Mouse (Mus musculus): ENCODE data around the gene Bloc1s6. TPM values are rescaled to one million over a fixed set of nuclear protein-coding genes. Genes with fewer than 3 reads are reported as not detected.

Gene Bloc1s6
- polyA plus RNA-seq, 1 experiment from 2014 or later, result 59.5 TPM

- H3K4me3 ChIP-seq (ENCODE audit: low read depth, low read length), result no peak overlapping the region
- WGBS, result 87% methylated on average over 1 of the region's 1 CpGs
- H3K4me2 ChIP-seq (ENCODE audit: low read depth, severe bottlenecking), result no peak overlapping the region
- ATAC-seq (ENCODE audit: insufficient number of reproducible peaks, low FRiP score, low TSS enrichment, low read depth), result no peak
- no peak overlapping the region for H3K9ac ChIP-seq (ENCODE audit: low read length)
- H3K4me1 ChIP-seq (ENCODE audit: control insufficient read depth, insufficient read depth, low read length), result no peaks in the 10 kb centered on the region
- no peaks in the 10 kb centered on the region for H3K36me3 ChIP-seq (ENCODE audit: control insufficient read depth, insufficient read depth, low read length)
- no peaks in the 10 kb centered on the region for H3K9me3 ChIP-seq (ENCODE audit: control insufficient read depth, low read length)
- DNase-seq (ENCODE audit: low spot score), result no peak
- H3K27ac ChIP-seq (replicated peaks; ENCODE audit: low read depth, low read length), result no peak overlapping the region
- H3K27me3 ChIP-seq (ENCODE audit: control insufficient read depth, insufficient read depth, low read length), result no peaks in the 10 kb centered on the region
These were observed 34.6 kb downstream of the Bloc1s6 start for GRCm38 (mm10) chr2:122772899-122773298.

- DNase-seq (ENCODE audit: low spot score), result no peak
These were observed 37.2 kb downstream of the Bloc1s6 start for GRCm38 (mm10) chr2:122775491-122775890.

GRCm38 (mm10) chr2:122776823-122777222 is 38.5 kb downstream of the Bloc1s6 start:
- H3K36me3 ChIP-seq (ENCODE audit: control insufficient read depth, insufficient read depth, low read length), result no peaks in the 10 kb centered on the region
- H3K27me3 ChIP-seq (ENCODE audit: control insufficient read depth, insufficient read depth, low read length), result no peaks in the 10 kb centered on the region
- H3K4me3 ChIP-seq (ENCODE audit: low read depth, low read length), result no peak overlapping the region
- no peak overlapping the region for H3K27ac ChIP-seq (replicated peaks; ENCODE audit: low read depth, low read length)
- no peak for ATAC-seq (ENCODE audit: insufficient number of reproducible peaks, low FRiP score, low TSS enrichment, low read depth)
- H3K9me3 ChIP-seq (ENCODE audit: control insufficient read depth, low read length), result no peaks in the 10 kb centered on the region
- no peak overlapping the region for H3K9ac ChIP-seq (ENCODE audit: low read length)
- 69% methylated on average over 2 of the region's 2 CpGs for WGBS
- no peak overlapping the region for H3K4me2 ChIP-seq (ENCODE audit: low read depth, severe bottlenecking)
- no peak for DNase-seq (ENCODE audit: low spot score)
- no peaks in the 10 kb centered on the region for H3K4me1 ChIP-seq (ENCODE audit: control insufficient read depth, insufficient read depth, low read length)

More at GRCm38 (mm10) chr2:122775491-122775890, 37.2 kb downstream of the Bloc1s6 start:
- H3K4me1 ChIP-seq (ENCODE audit: control insufficient read depth, insufficient read depth, low read length), result no peaks in the 10 kb centered on the region
- no peaks in the 10 kb centered on the region for H3K27me3 ChIP-seq (ENCODE audit: control insufficient read depth, insufficient read depth, low read length)
- no peak overlapping the region for H3K9ac ChIP-seq (ENCODE audit: low read length)
- no peak overlapping the region for H3K4me3 ChIP-seq (ENCODE audit: low read depth, low read length)
- H3K4me2 ChIP-seq (ENCODE audit: low read depth, severe bottlenecking), result no peak overlapping the region
- H3K36me3 ChIP-seq (ENCODE audit: control insufficient read depth, insufficient read depth, low read length), result no peaks in the 10 kb centered on the region
- H3K27ac ChIP-seq (replicated peaks; ENCODE audit: low read depth, low read length), result no peak overlapping the region
- ATAC-seq (ENCODE audit: insufficient number of reproducible peaks, low FRiP score, low TSS enrichment, low read depth), result no peak
- H3K9me3 ChIP-seq (ENCODE audit: control insufficient read depth, low read length), result no peaks in the 10 kb centered on the region
- 89% methylated on average over 1 of the region's 1 CpGs for WGBS

GRCm38 (mm10) chr2:122779967-122780366 is 41.7 kb downstream of the Bloc1s6 start:
- Histone ChIP-seq H3K27me3 (ENCODE audit: control insufficient read depth, insufficient read depth, low read length) (no peaks in the 10 kb centered on the region), H3K9ac (ENCODE audit: low read length) (no peak overlapping the region), H3K9me3 (ENCODE audit: control insufficient read depth, low read length) (no peaks in the 10 kb centered on the region), H3K4me2 (ENCODE audit: low read depth, severe bottlenecking) (no peak overlapping the region), H3K4me3 (ENCODE audit: low read depth, low read length) (no peak overlapping the region), H3K36me3 (ENCODE audit: control insufficient read depth, insufficient read depth, low read length) (no peaks in the 10 kb centered on the region), H3K4me1 (ENCODE audit: control insufficient read depth, insufficient read depth, low read length) (no peaks in the 10 kb centered on the region), H3K27ac (replicated peaks; ENCODE audit: low read depth, low read length) (no peak overlapping the region)
- DNase-seq (ENCODE audit: low spot score), result no peak
- WGBS, result 53% methylated on average over 5 of the region's 5 CpGs
- ATAC-seq (ENCODE audit: insufficient number of reproducible peaks, low FRiP score, low TSS enrichment, low read depth), result no peak

GRCm38 (mm10) chr2:122780447-122780846 is 42.1 kb downstream of the Bloc1s6 start:
- ATAC-seq (ENCODE audit: insufficient number of reproducible peaks, low FRiP score, low TSS enrichment, low read depth) (no peak), DNase-seq (ENCODE audit: low spot score) (no peak)
- H3K36me3 ChIP-seq (ENCODE audit: control insufficient read depth, insufficient read depth, low read length), result no peaks in the 10 kb centered on the region
- no peak overlapping the region for H3K4me3 ChIP-seq (ENCODE audit: low read depth, low read length)
- 48% methylated on average over 3 of the region's 3 CpGs for WGBS
- H3K4me2 ChIP-seq (ENCODE audit: low read depth, severe bottlenecking), result no peak overlapping the region
- H3K9ac ChIP-seq (ENCODE audit: low read length), result no peak overlapping the region
- H3K27ac ChIP-seq (replicated peaks; ENCODE audit: low read depth, low read length), result no peak overlapping the region
- no peaks in the 10 kb centered on the region for H3K4me1 ChIP-seq (ENCODE audit: control insufficient read depth, insufficient read depth, low read length)
- H3K27me3 ChIP-seq (ENCODE audit: control insufficient read depth, insufficient read depth, low read length), result no peaks in the 10 kb centered on the region
- no peaks in the 10 kb centered on the region for H3K9me3 ChIP-seq (ENCODE audit: control insufficient read depth, low read length)

GRCm38 (mm10) chr2:122781590-122782356 is 43.5 kb downstream of the Bloc1s6 start:
- 83% methylated on average over 8 of the region's 8 CpGs for WGBS
- DNase-seq (ENCODE audit: low spot score), result no peak
- H3K36me3 ChIP-seq (ENCODE audit: control insufficient read depth, insufficient read depth, low read length), result no peaks in the 10 kb centered on the region

GRCm38 (mm10) chr2:122783730-122784129 is 45.4 kb downstream of the Bloc1s6 start:
- Histone ChIP-seq H3K4me1 (ENCODE audit: control insufficient read depth, insufficient read depth, low read length) (no peaks in the 10 kb centered on the region), H3K27ac (replicated peaks; ENCODE audit: low read depth, low read length) (no peak overlapping the region), H3K27me3 (ENCODE audit: control insufficient read depth, insufficient read depth, low read length) (no peaks in the 10 kb centered on the region), H3K9ac (ENCODE audit: low read length) (no peak overlapping the region), H3K9me3 (ENCODE audit: control insufficient read depth, low read length) (no peaks in the 10 kb centered on the region), H3K4me3 (ENCODE audit: low read depth, low read length) (no peak overlapping the region), H3K4me2 (ENCODE audit: low read depth, severe bottlenecking) (no peak overlapping the region), H3K36me3 (ENCODE audit: control insufficient read depth, insufficient read depth, low read length) (no peaks in the 10 kb centered on the region)
- DNase-seq (ENCODE audit: low spot score), result no peak
- no peak for ATAC-seq (ENCODE audit: insufficient number of reproducible peaks, low FRiP score, low TSS enrichment, low read depth)
- WGBS, result 90% methylated on average over 2 of the region's 2 CpGs

More at GRCm38 (mm10) chr2:122781590-122782356, 43.5 kb downstream of the Bloc1s6 start:
- H3K27ac ChIP-seq (replicated peaks; ENCODE audit: low read depth, low read length), result no peak overlapping the region
- H3K9me3 ChIP-seq (ENCODE audit: control insufficient read depth, low read length), result no peaks in the 10 kb centered on the region
- no peak overlapping the region for H3K9ac ChIP-seq (ENCODE audit: low read length)
- H3K4me1 ChIP-seq (ENCODE audit: control insufficient read depth, insufficient read depth, low read length), result no peaks in the 10 kb centered on the region
- no peak overlapping the region for H3K4me2 ChIP-seq (ENCODE audit: low read depth, severe bottlenecking)
- H3K4me3 ChIP-seq (ENCODE audit: low read depth, low read length), result no peak overlapping the region
- no peak for ATAC-seq (ENCODE audit: insufficient number of reproducible peaks, low FRiP score, low TSS enrichment, low read depth)
- H3K27me3 ChIP-seq (ENCODE audit: control insufficient read depth, insufficient read depth, low read length), result no peaks in the 10 kb centered on the region

- WGBS, result 88% methylated on average over 3 of the region's 3 CpGs
- no peak for ATAC-seq (ENCODE audit: insufficient number of reproducible peaks, low FRiP score, low TSS enrichment, low read depth)
- H3K36me3 ChIP-seq (ENCODE audit: control insufficient read depth, insufficient read depth, low read length), result no peaks in the 10 kb centered on the region
These were observed 46.4 kb downstream of the Bloc1s6 start for GRCm38 (mm10) chr2:122784701-122785100.

GRCm38 (mm10) chr2:122786167-122786566 is 47.9 kb downstream of the Bloc1s6 start:
- 87% methylated on average over 2 of the region's 2 CpGs for WGBS
- Histone ChIP-seq H3K9ac (ENCODE audit: low read length) (no peak overlapping the region), H3K4me3 (ENCODE audit: low read depth, low read length) (no peak overlapping the region), H3K4me1 (ENCODE audit: control insufficient read depth, insufficient read depth, low read length) (no peaks in the 10 kb centered on the region), H3K4me2 (ENCODE audit: low read depth, severe bottlenecking) (no peak overlapping the region), H3K36me3 (ENCODE audit: control insufficient read depth, insufficient read depth, low read length) (no peaks in the 10 kb centered on the region), H3K9me3 (ENCODE audit: control insufficient read depth, low read length) (no peaks in the 10 kb centered on the region), H3K27me3 (ENCODE audit: control insufficient read depth, insufficient read depth, low read length) (no peaks in the 10 kb centered on the region), H3K27ac (replicated peaks; ENCODE audit: low read depth, low read length) (no peak overlapping the region)
- no peak for DNase-seq (ENCODE audit: low spot score)
- no peak for ATAC-seq (ENCODE audit: insufficient number of reproducible peaks, low FRiP score, low TSS enrichment, low read depth)

More at GRCm38 (mm10) chr2:122784701-122785100, 46.4 kb downstream of the Bloc1s6 start:
- Histone ChIP-seq H3K27me3 (ENCODE audit: control insufficient read depth, insufficient read depth, low read length) (no peaks in the 10 kb centered on the region), H3K27ac (replicated peaks; ENCODE audit: low read depth, low read length) (no peak overlapping the region), H3K4me3 (ENCODE audit: low read depth, low read length) (no peak overlapping the region), H3K4me2 (ENCODE audit: low read depth, severe bottlenecking) (no peak overlapping the region), H3K9me3 (ENCODE audit: control insufficient read depth, low read length) (no peaks in the 10 kb centered on the region), H3K9ac (ENCODE audit: low read length) (no peak overlapping the region), H3K4me1 (ENCODE audit: control insufficient read depth, insufficient read depth, low read length) (no peaks in the 10 kb centered on the region)
- DNase-seq (ENCODE audit: low spot score), result no peak
